Mouse (Mus musculus) lung, adult 2 months (tissue): ENCODE results near the gene Otud7b. TPM values are rescaled to one million over a fixed set of nuclear protein-coding genes. Genes with fewer than 3 reads are reported as not detected.
A peak's percentile ranks its signal among the peaks of the same experiment; 100 is the strongest.

Source experiments
- DNase-seq: peaks from one replicate; pipeline ENCODE4 v3.0.0; 2022
- H3K4me1 ChIP-seq: fragments of 200-500 bp; 2 replicates; pipeline ENCODE4 v1.6.1; 2011; ENCODE audit warnings: low read length; ENCODE audit not compliant: control insufficient read depth, insufficient read depth
- H3K4me3 ChIP-seq: fragments of 200-500 bp; replicated peaks from 2 replicates; pipeline ENCODE3; 2011; ENCODE audit warnings: low read depth, mild to moderate bottlenecking, control low read depth, low read length; ENCODE audit errors: extremely low read depth
- CTCF ChIP-seq: fragments of 200-500 bp; IDR thresholded peaks from 2 replicates; pipeline ENCODE4 v1.5.1; 2011; ENCODE audit warnings: mild to moderate bottlenecking, low read length, control low read depth; ENCODE audit not compliant: insufficient read depth
- POLR2A ChIP-seq: fragments of 200-500 bp; IDR thresholded peaks from 2 replicates; pipeline ENCODE4 v1.6.1; 2011; ENCODE audit warnings: low read depth, mild to moderate bottlenecking, control low read depth, low read length, borderline replicate concordance; ENCODE audit errors: extremely low read depth
- WGBS: fragments of 180-500 bp; shearing (Covaris S2); methylation state at CpG from one replicate; pipeline ENCODE4 v1.1.7; 2018; 5-methylcytosine and 5-hydroxymethylcytosine counted together
- polyA plus RNA-seq: library from polyadenylated mRNA; depleted of rRNA; stranded (reverse); fragments of >200 nt; gene quantifications from 2 replicates; pipeline ENCODE4 v1.2.3, GENCODE M21; 2012

The Otud7b gene
- polyA plus RNA-seq, 1 experiment, result 25.6 TPM

DNA sequence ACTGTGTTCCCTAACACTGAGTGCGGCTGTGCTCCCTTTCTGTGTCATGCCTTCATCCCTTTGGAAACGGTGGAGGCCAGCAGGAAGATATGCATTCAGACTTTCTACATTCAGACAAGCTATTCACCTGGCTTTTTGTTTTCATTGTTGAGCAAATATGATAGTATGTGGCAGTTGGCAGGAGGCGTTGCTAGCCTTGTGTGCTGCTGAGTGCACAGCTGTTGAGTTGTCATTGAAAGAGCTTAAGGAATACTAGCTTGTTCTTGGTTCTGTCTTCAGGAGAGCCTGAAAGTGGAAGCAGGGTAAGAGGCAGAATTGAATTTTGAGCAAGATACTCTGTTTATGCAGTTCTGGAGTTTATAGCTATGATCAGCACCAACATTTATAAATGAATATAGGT is 28.2 kb downstream of the Otud7b start:
- Histone ChIP-seq H3K4me3 (no peak overlapping the region), H3K4me1 (peaks cover 21% of the 10 kb centered on the region)
- WGBS, result 70% methylated on average over 3 of the region's 3 CpGs
- no peak for TF ChIP-seq CTCF
- TF ChIP-seq POLR2A, result no peak
- DNase-seq, result no peak

DNA sequence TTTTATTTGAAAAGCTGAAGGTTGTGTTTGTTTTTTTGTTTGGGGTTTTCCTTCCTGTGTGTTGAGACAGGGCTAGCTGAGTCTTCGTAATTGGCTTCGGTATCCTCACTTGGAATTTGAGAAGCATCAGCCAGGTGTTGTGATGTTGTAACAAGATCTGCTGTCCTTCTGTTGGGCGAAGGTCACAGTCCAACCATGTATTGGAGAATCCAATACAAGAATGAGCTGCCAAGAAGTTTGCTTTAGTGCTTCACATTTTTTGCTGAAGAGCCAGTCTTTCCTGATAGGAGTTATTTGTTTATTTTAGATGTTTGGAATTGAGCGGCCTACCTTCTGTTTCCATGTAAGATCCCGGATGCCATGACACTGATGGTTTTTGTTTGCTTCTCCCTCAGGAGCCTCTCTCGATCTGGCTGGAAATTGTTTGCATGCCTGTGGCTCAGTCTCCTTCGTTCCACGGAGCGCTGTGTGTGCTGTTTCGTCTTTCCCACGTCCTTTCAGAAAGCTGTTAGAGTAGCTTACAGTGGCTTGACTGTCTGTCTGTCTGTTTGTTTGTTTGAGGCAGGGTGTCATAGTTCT is 29.1 kb downstream of the Otud7b start:
- DNase-seq, result no peak
- H3K4me3 ChIP-seq, result no peak overlapping the region
- peaks cover 17% of the 10 kb centered on the region for H3K4me1 ChIP-seq
- no peak for TF ChIP-seq CTCF
- TF ChIP-seq POLR2A, result no peak
- 30% methylated on average over 11 of the region's 11 CpGs for WGBS

DNA sequence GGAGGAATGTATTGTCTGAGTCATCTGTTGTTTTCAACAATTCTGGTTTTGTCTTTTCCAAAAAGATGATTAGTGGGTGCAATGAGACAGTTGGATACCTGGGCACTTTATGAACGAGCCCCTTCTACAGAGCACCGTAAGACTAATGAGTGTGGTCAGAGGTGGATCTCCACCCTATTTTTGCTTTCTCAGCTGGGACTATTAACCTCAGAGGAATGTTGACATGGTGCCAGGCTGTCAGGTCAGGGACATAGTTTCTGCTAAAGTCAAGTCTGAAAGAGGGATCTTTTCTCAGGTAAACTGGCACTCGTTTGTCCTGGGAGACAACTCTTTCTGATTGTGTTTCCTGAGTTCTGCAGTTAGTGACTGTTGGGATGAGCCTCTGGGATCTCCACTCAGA is 30.7 kb downstream of the Otud7b start:
- no peak overlapping the region for H3K4me3 ChIP-seq
- DNase-seq, result no peak
- TF ChIP-seq POLR2A, result no peak
- TF ChIP-seq CTCF, result no peak
- peaks cover 12% of the 10 kb centered on the region for H3K4me1 ChIP-seq
- WGBS, result 45% methylated on average over 3 of the region's 3 CpGs

DNA sequence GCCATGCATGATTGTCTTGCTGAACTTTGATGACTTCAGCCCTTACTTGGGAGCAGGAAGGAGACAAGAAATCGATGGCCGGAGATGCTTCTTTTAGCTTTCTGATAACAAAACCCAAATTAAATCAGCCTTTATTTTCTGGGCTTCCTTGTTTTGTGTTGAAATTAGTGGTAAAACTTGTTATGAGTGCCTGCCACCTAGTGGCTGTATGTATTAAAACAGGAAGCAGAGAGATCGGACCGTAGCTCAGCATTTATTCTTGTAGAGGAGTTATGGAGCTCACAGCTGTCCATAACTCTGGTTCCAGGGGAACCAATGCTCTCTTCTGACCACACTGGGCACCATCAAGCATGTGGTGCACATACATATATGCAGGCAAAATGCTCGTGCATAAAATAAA is 43.6 kb downstream of the Otud7b start:
- DNase-seq, result no peak
- 6% methylated on average over 5 of the region's 5 CpGs for WGBS
- no peak overlapping the region for H3K4me3 ChIP-seq
- no peaks in the 10 kb centered on the region for H3K4me1 ChIP-seq
- TF ChIP-seq POLR2A, result no peak
- peak; percentile 26; the same call in 1 of the 2 replicates for TF ChIP-seq CTCF

DNA sequence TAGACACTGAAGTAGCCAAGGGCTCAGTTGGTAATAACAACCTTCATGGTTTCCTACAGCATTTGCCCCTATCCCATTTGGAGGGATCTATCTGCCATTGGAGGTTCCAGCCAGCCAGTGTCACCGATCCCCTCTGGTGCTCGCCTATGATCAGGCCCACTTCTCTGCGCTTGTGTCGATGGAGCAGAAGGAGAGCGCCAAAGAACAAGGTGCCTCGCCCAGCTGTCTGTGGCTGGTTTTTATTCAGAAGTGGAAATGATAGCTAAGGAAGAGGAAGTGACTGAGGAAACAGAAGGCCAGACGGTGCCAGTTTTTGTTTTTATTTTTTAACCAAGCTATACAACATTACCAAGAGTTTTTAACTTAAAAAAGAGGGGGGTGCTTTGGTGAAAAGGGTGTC is 47.5 kb downstream of the Otud7b start:
- no peak for DNase-seq
- no peak for TF ChIP-seq POLR2A
- WGBS, result 66% methylated on average over 7 of the region's 7 CpGs

DNA sequence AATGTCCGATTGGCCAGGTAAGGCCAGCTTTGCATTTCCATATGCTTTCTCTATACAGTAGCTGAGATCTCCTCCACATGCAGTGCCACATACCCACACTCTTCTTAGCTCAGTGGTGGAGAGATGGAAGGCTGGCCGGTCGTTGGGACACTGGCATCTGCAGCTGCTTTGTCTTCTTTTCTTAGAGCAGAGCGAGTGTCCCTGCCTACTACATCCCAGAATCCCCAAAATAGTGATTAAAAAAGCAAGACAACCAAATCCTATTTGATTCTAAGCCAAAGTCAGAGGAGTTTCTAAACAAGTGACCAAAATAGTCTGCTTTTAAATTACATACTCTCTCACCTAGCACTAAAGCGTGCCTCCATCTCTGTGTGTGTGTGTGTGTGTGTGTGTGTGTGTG is 48.3 kb downstream of the Otud7b start:
- no peak for DNase-seq
- no peak overlapping the region for H3K4me3 ChIP-seq
- no peak for TF ChIP-seq CTCF
- TF ChIP-seq POLR2A, result no peak
- WGBS, result 89% methylated on average over 5 of the region's 5 CpGs
- no peaks in the 10 kb centered on the region for H3K4me1 ChIP-seq

More for the DNA sequence above, 47.5 kb downstream of the Otud7b start:
- Histone ChIP-seq H3K4me3 (no peak overlapping the region), H3K4me1 (no peaks in the 10 kb centered on the region)

DNA sequence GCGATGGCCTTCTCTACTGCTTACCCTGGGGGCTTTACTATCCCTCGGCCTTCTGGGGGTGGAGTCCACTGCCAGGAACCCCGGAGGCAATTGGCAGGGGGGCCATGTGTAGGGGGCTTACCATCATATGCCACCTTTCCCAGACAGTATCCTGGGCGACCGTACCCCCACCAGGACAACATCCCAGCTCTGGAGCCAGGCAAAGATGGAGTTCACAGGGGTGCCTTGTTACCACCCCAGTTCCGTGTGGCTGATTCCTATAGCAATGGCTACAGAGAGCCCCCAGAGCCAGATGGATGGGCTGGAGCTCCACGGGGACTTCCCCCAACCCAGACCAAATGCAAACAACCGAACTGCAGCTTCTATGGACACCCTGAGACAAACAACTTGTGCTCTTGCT is 51.2 kb downstream of the Otud7b start:
- 81% methylated on average over 8 of the region's 8 CpGs for WGBS
- Histone ChIP-seq H3K4me1 (peaks cover 5% of the 10 kb centered on the region; the same call in 1 of the 2 replicates), H3K4me3 (no peak overlapping the region)
- TF ChIP-seq CTCF (no peak), POLR2A (no peak)
- DNase-seq, result no peak

DNA sequence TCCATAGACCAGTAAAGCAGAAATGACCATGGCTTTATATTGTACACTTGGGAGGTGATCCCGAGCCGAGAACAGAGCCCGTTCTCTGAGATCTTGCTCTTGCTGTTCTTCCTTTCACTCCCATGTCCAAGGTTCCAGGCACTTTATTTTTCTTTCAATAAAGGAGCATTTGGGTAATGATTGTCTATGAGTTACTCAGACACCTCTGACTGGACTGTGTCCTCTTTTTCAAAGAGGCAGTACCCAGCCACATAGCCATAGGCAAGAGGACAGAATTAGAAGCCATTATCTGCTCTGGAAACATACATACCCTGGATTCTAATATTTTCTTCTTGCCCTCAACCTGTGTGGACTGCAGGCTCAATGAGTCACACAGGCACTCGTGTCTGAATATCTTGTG is 55.5 kb downstream of the Otud7b start:
- 48% methylated on average over 4 of the region's 4 CpGs for WGBS
- Histone ChIP-seq H3K4me3 (no peak overlapping the region), H3K4me1 (peaks cover 11% of the 10 kb centered on the region)
- DNase-seq, result no peak
- TF ChIP-seq POLR2A (no peak), CTCF (no peak)

DNA sequence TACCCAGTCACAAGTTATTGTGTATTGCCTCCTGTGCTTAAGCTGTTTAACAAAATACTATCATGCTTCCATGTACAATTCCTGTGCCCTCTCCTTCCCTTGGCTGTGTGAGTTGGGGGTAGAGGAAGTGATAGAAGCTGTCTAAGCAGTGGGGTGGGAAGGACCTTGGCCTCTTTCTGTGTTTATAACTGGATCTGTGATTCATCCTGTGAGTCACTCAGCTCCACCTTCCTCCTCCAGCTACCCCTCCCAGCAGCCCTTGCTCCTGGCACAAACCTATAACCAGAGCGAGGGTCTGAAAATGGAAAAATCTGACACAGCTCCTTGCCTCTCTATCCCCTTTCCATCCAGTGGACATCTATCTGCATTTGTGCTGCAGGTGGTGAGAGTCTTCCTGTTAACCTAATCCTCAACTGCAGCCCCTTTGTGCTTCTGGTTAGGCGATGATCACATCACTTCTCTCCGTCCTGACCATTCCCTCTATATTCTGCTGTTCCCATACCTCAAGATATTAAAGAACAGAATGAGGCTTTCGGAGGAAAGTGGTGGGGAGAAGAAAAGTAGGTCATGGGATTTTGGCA is 56.0 kb downstream of the Otud7b start:
- TF ChIP-seq POLR2A (0 out of 2 replicates have a peak, but pooled peaks have one; percentile 15), CTCF (no peak)
- DNase-seq, result peak; percentile 37
- Histone ChIP-seq H3K4me3 (no peak overlapping the region), H3K4me1 (peaks cover 11% of the 10 kb centered on the region)
- 22% methylated on average over 4 of the region's 4 CpGs for WGBS

DNA sequence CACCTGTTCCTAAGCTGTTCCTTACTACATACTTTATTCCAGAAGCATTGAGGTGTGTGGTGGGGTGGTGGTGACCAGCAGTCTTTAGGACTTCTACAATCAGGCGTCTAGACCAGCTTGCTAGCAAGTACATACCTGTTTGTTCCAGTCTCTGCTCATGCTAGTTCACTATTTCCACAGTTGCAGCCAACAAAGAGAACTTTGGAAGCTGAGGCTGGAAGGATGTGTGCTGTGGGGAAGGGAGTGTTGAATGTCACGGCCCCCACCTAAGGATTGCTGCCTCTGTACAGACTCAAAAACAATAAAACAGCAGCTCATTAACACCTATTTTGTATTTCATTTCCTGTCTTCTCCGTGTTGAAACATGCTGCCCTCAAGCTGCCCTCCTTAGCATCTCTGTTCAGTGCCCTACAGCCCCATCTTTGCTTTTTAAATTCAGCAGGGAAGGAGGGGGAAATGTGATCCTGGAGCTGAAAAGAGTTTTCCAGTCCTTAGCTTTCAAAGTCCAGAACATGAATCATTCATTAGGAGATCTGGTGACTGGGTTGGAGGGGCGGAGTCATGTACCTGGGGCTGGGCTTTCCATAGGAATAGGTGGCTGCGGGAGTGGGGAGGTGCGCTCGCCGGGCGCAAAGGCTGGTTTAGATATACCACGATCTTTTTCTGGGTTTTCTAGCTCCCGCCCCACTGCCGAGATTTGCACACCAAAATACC is 56.6 kb downstream of the Otud7b start:
- WGBS, result 4% methylated on average over 12 of the region's 12 CpGs
- Histone ChIP-seq H3K4me3 (peak overlapping the region; percentile 71), H3K4me1 (peaks cover 11% of the 10 kb centered on the region)
- peak; percentile 67; the same call in 1 of the 2 replicates for TF ChIP-seq POLR2A
- TF ChIP-seq CTCF, result no peak
- peak; percentile 54 for DNase-seq
